Mouse (Mus musculus): ENCODE results near the gene 2610318N02Rik. TPM values are rescaled to one million over a fixed set of nuclear protein-coding genes. Genes with fewer than 3 reads are reported as not detected.

Gene 2610318N02Rik
- total and polyA plus RNA-seq, 3 experiments = 8.1 to 18.3 (median 8.8) TPM

- H3K4me1 ChIP-seq (ENCODE audit: insufficient read depth, low read depth, low read length) = peaks cover 41% of the 10 kb centered on the region
Measured at GRCm38 (mm10) chr16:17150520-17151258, 25.7 kb upstream of the 2610318N02Rik start.

GRCm38 (mm10) chr16:17148084-17148483, 23.1 kb upstream of the 2610318N02Rik start:
- DNase-seq (ENCODE audit: low spot score) (peak; percentile 72), ATAC-seq (ENCODE audit: extremely low read depth, insufficient number of reproducible peaks, low FRiP score, poor library complexity, severe bottlenecking) (peak; percentile 63)
- TF ChIP-seq CTCF (IDR thresholded peaks at IDR 0.05; ENCODE audit: low read depth, low read length) (no peak), TAL1 (conservative IDR thresholded peaks at IDR 0.05; ENCODE audit: low read depth, low read length) (no peak), POLR2AphosphoS5 (IDR thresholded peaks at IDR 0.05; ENCODE audit: insufficient replicate concordance, low read depth, low read length) (no peak)
- no peaks in the 10 kb centered on the region for H3K27me3 ChIP-seq (ENCODE audit: insufficient read depth, low read length)
- no peaks in the 10 kb centered on the region for H3K9me3 ChIP-seq (replicated peaks)
- peak overlapping the region; percentile 76 for H3K4me3 ChIP-seq (ENCODE audit: low read depth, low read length)
- H3K4me1 ChIP-seq (ENCODE audit: insufficient read depth, low read depth, low read length) = peaks cover 40% of the 10 kb centered on the region
- H3K36me3 ChIP-seq (replicated peaks) = peaks cover 67% of the 10 kb centered on the region

More at GRCm38 (mm10) chr16:17150520-17151258, 25.7 kb upstream of the 2610318N02Rik start:
- H3K36me3 ChIP-seq (replicated peaks) = peaks cover 69% of the 10 kb centered on the region
- ATAC-seq (ENCODE audit: extremely low read depth, insufficient number of reproducible peaks, low FRiP score, poor library complexity, severe bottlenecking) (no peak), DNase-seq (ENCODE audit: low spot score) (no peak)
- H3K4me3 ChIP-seq (ENCODE audit: low read depth, low read length) = no peak overlapping the region
- TF ChIP-seq GATA1 (IDR thresholded peaks at IDR 0.05; ENCODE audit: borderline replicate concordance, low read length) (no peak), GATA2 (IDR thresholded peaks at IDR 0.05; ENCODE audit: borderline replicate concordance, low read depth, low read length) (no peak), CTCF (IDR thresholded peaks at IDR 0.05; ENCODE audit: low read depth, low read length) (no peak), POLR2AphosphoS5 (IDR thresholded peaks at IDR 0.05; ENCODE audit: insufficient replicate concordance, low read depth, low read length) (no peak; the same call in 1 of the 2 replicates), TAL1 (conservative IDR thresholded peaks at IDR 0.05; ENCODE audit: low read depth, low read length) (no peak)
- H3K9me3 ChIP-seq (replicated peaks) = no peaks in the 10 kb centered on the region
- H3K27me3 ChIP-seq (ENCODE audit: insufficient read depth, low read length) = no peaks in the 10 kb centered on the region

GRCm38 (mm10) chr16:17147391-17147929, 22.5 kb upstream of the 2610318N02Rik start:
- ATAC-seq (ENCODE audit: extremely low read depth, insufficient number of reproducible peaks, low FRiP score, poor library complexity, severe bottlenecking) (no peak), DNase-seq (ENCODE audit: low spot score) (peak; percentile 67)
- Histone ChIP-seq H3K4me3 (ENCODE audit: low read depth, low read length) (peak overlapping the region; percentile 76), H3K27me3 (ENCODE audit: insufficient read depth, low read length) (no peaks in the 10 kb centered on the region), H3K9me3 (replicated peaks) (no peaks in the 10 kb centered on the region), H3K36me3 (replicated peaks) (peaks cover 65% of the 10 kb centered on the region), H3K4me1 (ENCODE audit: insufficient read depth, low read depth, low read length) (peaks cover 40% of the 10 kb centered on the region)
- TF ChIP-seq GATA2 (IDR thresholded peaks at IDR 0.05; ENCODE audit: borderline replicate concordance, low read depth, low read length) (no peak), TAL1 (conservative IDR thresholded peaks at IDR 0.05; ENCODE audit: low read depth, low read length) (no peak), POLR2AphosphoS5 (IDR thresholded peaks at IDR 0.05; ENCODE audit: insufficient replicate concordance, low read depth, low read length) (no peak), GATA1 (IDR thresholded peaks at IDR 0.05; ENCODE audit: borderline replicate concordance, low read length) (no peak), CTCF (IDR thresholded peaks at IDR 0.05; ENCODE audit: low read depth, low read length) (no peak)

GRCm38 (mm10) chr16:17146772-17147235, 21.8 kb upstream of the 2610318N02Rik start, which contains the start of gene Ccdc116:
Gene Ccdc116 (minus strand): TSS chr16:17147229.
- peak within 1 kb of the TSS; percentile 76 for H3K4me3 ChIP-seq (ENCODE audit: low read depth, low read length)
- DNase-seq (ENCODE audit: low spot score) (peak; percentile 86), ATAC-seq (ENCODE audit: extremely low read depth, insufficient number of reproducible peaks, low FRiP score, poor library complexity, severe bottlenecking) (peak; percentile 69)
- peaks cover 65% of the 10 kb centered on the region for H3K36me3 ChIP-seq (replicated peaks)
- no peaks in the 10 kb centered on the region for H3K9me3 ChIP-seq (replicated peaks)
- H3K4me1 ChIP-seq (ENCODE audit: insufficient read depth, low read depth, low read length) = peaks cover 37% of the 10 kb centered on the region
- TF ChIP-seq GATA2 (IDR thresholded peaks at IDR 0.05; ENCODE audit: borderline replicate concordance, low read depth, low read length) (no peak), GATA1 (IDR thresholded peaks at IDR 0.05; ENCODE audit: borderline replicate concordance, low read length) (no peak), TAL1 (conservative IDR thresholded peaks at IDR 0.05; ENCODE audit: low read depth, low read length) (no peak), POLR2AphosphoS5 (IDR thresholded peaks at IDR 0.05; ENCODE audit: insufficient replicate concordance, low read depth, low read length) (no peak), CTCF (IDR thresholded peaks at IDR 0.05; ENCODE audit: low read depth, low read length) (no peak)
- no peaks in the 10 kb centered on the region for H3K27me3 ChIP-seq (ENCODE audit: insufficient read depth, low read length)

GRCm38 (mm10) chr16:17144339-17144738, 19.4 kb upstream of the 2610318N02Rik start, which contains the start of gene Ydjc:
Gene Ydjc (plus strand): TSS chr16:17144621.
- TF ChIP-seq POLR2AphosphoS5 (IDR thresholded peaks at IDR 0.05; ENCODE audit: insufficient replicate concordance, low read depth, low read length) (no peak), TAL1 (conservative IDR thresholded peaks at IDR 0.05; ENCODE audit: low read depth, low read length) (no peak), CTCF (IDR thresholded peaks at IDR 0.05; ENCODE audit: low read depth, low read length) (no peak), GATA1 (IDR thresholded peaks at IDR 0.05; ENCODE audit: borderline replicate concordance, low read length) (no peak), GATA2 (IDR thresholded peaks at IDR 0.05; ENCODE audit: borderline replicate concordance, low read depth, low read length) (no peak)
- ATAC-seq (ENCODE audit: extremely low read depth, insufficient number of reproducible peaks, low FRiP score, poor library complexity, severe bottlenecking) (no peak), DNase-seq (ENCODE audit: low spot score) (peak; percentile 26)
- H3K9me3 ChIP-seq (replicated peaks) = no peaks in the 10 kb centered on the region
- peaks cover 37% of the 10 kb centered on the region for H3K4me1 ChIP-seq (ENCODE audit: insufficient read depth, low read depth, low read length)
- no peaks in the 10 kb centered on the region for H3K27me3 ChIP-seq (ENCODE audit: insufficient read depth, low read length)
- peaks cover 50% of the 10 kb centered on the region for H3K36me3 ChIP-seq (replicated peaks)
- H3K4me3 ChIP-seq (ENCODE audit: low read depth, low read length) = no peak within 1 kb of the TSS

GRCm38 (mm10) chr16:17137355-17137754, 12.4 kb upstream of the 2610318N02Rik start:
- Histone ChIP-seq H3K4me3 (ENCODE audit: low read depth, low read length) (no peak overlapping the region), H3K36me3 (replicated peaks) (peaks cover 12% of the 10 kb centered on the region), H3K9me3 (replicated peaks) (no peaks in the 10 kb centered on the region), H3K4me1 (ENCODE audit: insufficient read depth, low read depth, low read length) (peaks cover 18% of the 10 kb centered on the region), H3K27me3 (ENCODE audit: insufficient read depth, low read length) (peaks cover 5% of the 10 kb centered on the region)
- DNase-seq (ENCODE audit: low spot score) (no peak), ATAC-seq (ENCODE audit: extremely low read depth, insufficient number of reproducible peaks, low FRiP score, poor library complexity, severe bottlenecking) (no peak)
- TF ChIP-seq GATA1 (IDR thresholded peaks at IDR 0.05; ENCODE audit: borderline replicate concordance, low read length) = no peak
- TF ChIP-seq TAL1 (conservative IDR thresholded peaks at IDR 0.05; ENCODE audit: low read depth, low read length) = no peak
